Mouse (Mus musculus): ENCODE measurements around the gene Idh2. TPM values are rescaled to one million over a fixed set of nuclear protein-coding genes. Genes with fewer than 3 reads are reported as not detected.
A peak's percentile ranks its signal among the peaks of the same experiment; 100 is the strongest.

Gene Idh2
- total and polyA plus RNA-seq, 2 experiments from 2014 or later = 115 to 122 TPM

DNA sequence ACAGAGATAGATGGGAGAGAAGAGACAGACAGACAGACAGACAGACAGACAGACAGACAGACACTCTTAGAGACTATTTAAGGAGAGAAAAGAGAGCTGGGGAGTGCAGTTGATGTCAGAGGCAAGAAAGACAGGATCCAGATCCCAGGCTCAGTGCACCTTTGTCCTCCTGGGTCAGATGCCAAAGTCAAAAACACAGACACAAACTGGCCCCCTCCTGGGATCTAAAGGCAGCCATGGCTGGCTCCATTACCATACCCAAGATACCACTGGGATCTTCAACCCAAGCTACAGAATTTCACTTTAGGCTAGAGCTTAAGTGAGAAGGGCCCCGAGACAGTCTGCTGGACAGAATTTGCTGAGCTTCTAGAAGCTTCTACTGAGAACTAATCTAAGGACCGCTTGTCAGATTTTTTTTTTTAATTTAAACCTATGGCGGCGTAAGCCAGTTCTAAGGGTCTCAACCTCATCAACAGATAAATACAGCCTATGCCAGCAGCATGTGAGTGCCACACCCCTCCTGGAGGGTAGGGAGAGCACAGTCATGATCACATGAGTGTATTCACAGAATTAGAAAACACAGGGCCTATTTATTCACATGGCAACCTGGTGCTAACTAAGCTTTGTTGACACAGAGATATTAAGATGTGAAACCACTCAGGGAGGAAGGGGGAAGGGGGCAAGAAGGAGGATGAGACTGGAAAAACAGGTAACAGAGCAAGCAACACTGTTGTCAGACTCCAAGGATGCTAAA lies 9.4 kb downstream of the Idh2 start:
- no peak overlapping the region for H3K4me2 ChIP-seq (ENCODE audit: low read depth, low read length, poor library complexity, severe bottlenecking)
- H3K4me3 ChIP-seq (ENCODE audit: low read depth, low read length) = no peak overlapping the region
- peaks cover 4% of the 10 kb centered on the region; the same call in 1 of the 2 replicates for H3K36me3 ChIP-seq (ENCODE audit: insufficient read depth, low read length)
- H3K9ac ChIP-seq (replicated peaks; ENCODE audit: low read length, poor library complexity, severe bottlenecking) = no peak overlapping the region
- no peak for TF ChIP-seq CTCF (IDR thresholded peaks at IDR 0.05)
- 98% methylated on average over 4 of the region's 4 CpGs for WGBS
- no peaks in the 10 kb centered on the region for H3K4me1 ChIP-seq (ENCODE audit: insufficient read depth, low read length)
- DNase-seq (ENCODE audit: low spot score) = no peak
- ATAC-seq (ENCODE audit: low FRiP score) = no peak
- H3K27me3 ChIP-seq (ENCODE audit: insufficient read depth, low read length) = no peaks in the 10 kb centered on the region
- H3K9me3 ChIP-seq (ENCODE audit: low read length) = no peaks in the 10 kb centered on the region
- H3K27ac ChIP-seq (ENCODE audit: low read depth, low read length) = no peak overlapping the region

DNA sequence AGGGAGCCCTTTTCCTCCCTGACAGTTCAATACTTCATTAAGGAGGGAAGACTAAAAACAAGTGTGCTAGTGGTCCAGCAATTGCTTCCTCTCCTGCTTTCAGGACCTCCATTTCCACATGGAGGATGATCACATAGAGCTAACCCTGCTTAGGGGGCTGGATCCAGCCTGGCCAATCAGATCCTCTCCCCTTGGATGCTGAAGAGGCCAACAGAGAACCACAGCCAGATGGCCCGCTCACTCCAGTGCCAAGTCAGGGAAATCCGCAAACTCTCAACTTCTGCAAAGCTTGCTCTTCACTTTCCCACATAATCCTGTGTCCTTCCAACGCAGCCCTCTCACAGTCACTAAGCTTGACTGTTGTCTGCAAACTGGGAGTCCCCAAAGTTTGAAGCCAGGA lies 11.9 kb downstream of the Idh2 start:
- Histone ChIP-seq H3K36me3 (ENCODE audit: insufficient read depth, low read length) (peaks cover 29% of the 10 kb centered on the region), H3K9ac (replicated peaks; ENCODE audit: low read length, poor library complexity, severe bottlenecking) (no peak overlapping the region), H3K9me3 (ENCODE audit: low read length) (no peaks in the 10 kb centered on the region), H3K27me3 (ENCODE audit: insufficient read depth, low read length) (no peaks in the 10 kb centered on the region), H3K27ac (ENCODE audit: low read depth, low read length) (no peak overlapping the region), H3K4me1 (ENCODE audit: insufficient read depth, low read length) (no peaks in the 10 kb centered on the region), H3K4me2 (ENCODE audit: low read depth, low read length, poor library complexity, severe bottlenecking) (no peak overlapping the region), H3K4me3 (ENCODE audit: low read depth, low read length) (no peak overlapping the region)
- WGBS = 79% methylated on average over 3 of the region's 3 CpGs
- TF ChIP-seq CTCF (IDR thresholded peaks at IDR 0.05) = no peak
- no peak for ATAC-seq (ENCODE audit: low FRiP score)
- peak; percentile 43 for DNase-seq (ENCODE audit: low spot score)

DNA sequence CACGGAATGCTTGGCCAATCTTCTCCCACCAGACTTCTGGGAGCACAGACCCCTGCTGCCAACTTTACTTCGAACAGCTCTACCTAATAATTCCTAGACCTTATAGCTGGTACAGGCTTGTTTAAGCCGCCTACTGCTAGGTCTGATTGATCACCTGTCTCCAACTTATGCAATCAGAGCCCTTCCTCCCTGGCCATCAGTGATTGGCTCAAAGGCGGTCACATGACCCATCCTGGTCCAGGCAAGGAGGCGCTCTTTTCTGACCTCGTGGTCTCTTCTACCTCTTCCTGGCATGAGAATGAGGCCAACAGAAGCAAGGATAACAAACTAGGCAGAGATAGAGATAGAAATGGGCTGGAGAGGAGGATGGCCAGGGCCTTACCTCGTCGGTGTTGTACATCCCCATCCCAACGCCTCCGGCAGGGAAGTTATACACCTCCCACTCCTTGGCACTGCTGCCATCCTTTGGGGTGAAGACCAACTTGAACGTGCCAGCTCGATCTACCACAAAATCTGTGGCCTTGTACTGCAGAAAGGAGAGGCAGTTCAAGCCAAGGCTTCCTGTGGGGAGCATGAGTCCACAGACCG lies 16.7 kb downstream of the Idh2 start:
- Histone ChIP-seq H3K4me1 (ENCODE audit: insufficient read depth, low read length) (no peaks in the 10 kb centered on the region), H3K9ac (replicated peaks; ENCODE audit: low read length, poor library complexity, severe bottlenecking) (no peak overlapping the region), H3K27ac (ENCODE audit: low read depth, low read length) (no peak overlapping the region), H3K4me2 (ENCODE audit: low read depth, low read length, poor library complexity, severe bottlenecking) (no peak overlapping the region), H3K4me3 (ENCODE audit: low read depth, low read length) (no peak overlapping the region), H3K27me3 (ENCODE audit: insufficient read depth, low read length) (no peaks in the 10 kb centered on the region), H3K36me3 (ENCODE audit: insufficient read depth, low read length) (peaks cover 72% of the 10 kb centered on the region), H3K9me3 (ENCODE audit: low read length) (no peaks in the 10 kb centered on the region)
- no peak for ATAC-seq (ENCODE audit: low FRiP score)
- WGBS = 97% methylated on average over 13 of the region's 13 CpGs
- TF ChIP-seq CTCF (IDR thresholded peaks at IDR 0.05) = no peak
- no peak for DNase-seq (ENCODE audit: low spot score)

DNA sequence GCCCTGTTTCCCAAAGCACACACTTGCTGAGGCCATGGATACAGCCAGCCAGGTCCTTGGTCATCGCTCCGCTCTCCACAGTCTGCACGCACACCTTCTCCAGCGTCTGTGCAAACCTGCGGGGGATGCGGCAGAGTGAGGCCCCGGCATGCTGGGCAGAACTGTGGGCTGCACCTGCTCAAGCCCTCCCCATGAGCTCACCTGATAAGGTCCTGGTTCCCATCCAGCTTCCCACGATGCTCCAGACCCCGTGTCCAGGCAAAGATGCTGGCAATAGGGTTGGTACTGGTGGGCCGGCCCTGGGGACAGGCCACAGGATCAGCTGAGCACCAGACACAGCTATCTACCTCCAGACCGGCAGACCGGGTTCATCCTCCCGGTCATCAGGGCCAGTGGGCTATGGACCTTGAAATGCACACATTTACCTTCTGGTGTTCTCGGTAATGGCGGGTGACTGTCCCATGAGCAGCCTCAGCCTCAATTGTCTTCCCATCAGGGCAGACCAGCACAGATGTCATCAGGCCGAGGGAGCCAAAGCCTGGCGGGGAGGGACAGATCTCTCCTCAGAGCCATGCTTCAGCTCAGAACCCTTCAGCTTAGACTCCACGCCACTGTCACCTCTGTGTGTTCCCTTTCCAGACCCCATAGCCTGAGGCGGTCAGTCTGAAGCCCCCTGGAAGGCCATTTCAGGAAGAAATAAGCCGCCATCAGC lies 19.4 kb downstream of the Idh2 start:
- Histone ChIP-seq H3K27ac (ENCODE audit: low read depth, low read length) (no peak overlapping the region), H3K9me3 (ENCODE audit: low read length) (no peaks in the 10 kb centered on the region), H3K27me3 (ENCODE audit: insufficient read depth, low read length) (no peaks in the 10 kb centered on the region), H3K4me3 (ENCODE audit: low read depth, low read length) (no peak overlapping the region), H3K4me1 (ENCODE audit: insufficient read depth, low read length) (no peaks in the 10 kb centered on the region), H3K4me2 (ENCODE audit: low read depth, low read length, poor library complexity, severe bottlenecking) (no peak overlapping the region), H3K36me3 (ENCODE audit: insufficient read depth, low read length) (peaks cover 85% of the 10 kb centered on the region), H3K9ac (replicated peaks; ENCODE audit: low read length, poor library complexity, severe bottlenecking) (no peak overlapping the region)
- 93% methylated on average over 20 of the region's 20 CpGs for WGBS
- no peak for DNase-seq (ENCODE audit: low spot score)
- no peak for ATAC-seq (ENCODE audit: low FRiP score)
- no peak for TF ChIP-seq CTCF (IDR thresholded peaks at IDR 0.05)

DNA sequence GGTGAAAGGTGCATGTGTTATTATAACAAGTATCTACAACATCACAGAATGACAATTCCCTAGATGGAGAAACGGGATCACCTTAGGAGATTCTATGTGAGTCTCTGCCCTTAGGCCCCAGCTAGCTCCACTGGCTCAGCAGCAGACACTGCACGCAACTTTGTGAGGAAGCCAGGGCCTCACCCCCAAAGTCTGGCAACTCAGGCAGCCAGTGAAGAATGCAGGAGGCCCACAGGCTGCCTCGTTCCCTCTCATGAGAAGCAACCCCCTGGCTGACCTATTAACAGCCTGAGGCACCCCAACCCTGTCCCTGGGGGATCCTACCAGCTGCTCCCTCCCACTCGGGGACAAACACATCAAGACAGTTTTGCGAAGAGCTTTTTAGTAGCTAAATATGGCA lies 20.7 kb downstream of the Idh2 start:
- Histone ChIP-seq H3K4me2 (ENCODE audit: low read depth, low read length, poor library complexity, severe bottlenecking) (no peak overlapping the region), H3K9ac (replicated peaks; ENCODE audit: low read length, poor library complexity, severe bottlenecking) (no peak overlapping the region), H3K27ac (ENCODE audit: low read depth, low read length) (no peak overlapping the region), H3K4me3 (ENCODE audit: low read depth, low read length) (no peak overlapping the region), H3K9me3 (ENCODE audit: low read length) (no peaks in the 10 kb centered on the region), H3K36me3 (ENCODE audit: insufficient read depth, low read length) (peaks cover 77% of the 10 kb centered on the region), H3K27me3 (ENCODE audit: insufficient read depth, low read length) (no peaks in the 10 kb centered on the region), H3K4me1 (ENCODE audit: insufficient read depth, low read length) (no peaks in the 10 kb centered on the region)
- WGBS = 69% methylated on average over 5 of the region's 5 CpGs
- no peak for TF ChIP-seq CTCF (IDR thresholded peaks at IDR 0.05)
- DNase-seq (ENCODE audit: low spot score) = no peak
- ATAC-seq (ENCODE audit: low FRiP score) = no peak
